Mouse (Mus musculus) stomach, embryonic 14.5 days (tissue): ENCODE data around the gene Gm13090. TPM values are rescaled to one million over a fixed set of nuclear protein-coding genes. Genes with fewer than 3 reads are reported as not detected.

ENCODE experiments used
- ATAC-seq: fragments of 200-750 bp; cut with Nextera tagmentation; 2 replicates; pipeline ENCODE4 v1.8.0; 2017; ENCODE audit warnings: low read depth, moderate TSS enrichment; ENCODE audit not compliant: insufficient number of reproducible peaks, insufficient read depth, low FRiP score
- H3K27ac ChIP-seq: fragments of 300-500 bp; sonication (generic); 2 replicates; pipeline ENCODE4 v1.5.1; 2014; ENCODE audit warnings: mild to moderate bottlenecking, low read length, moderate library complexity, mixed read lengths
- H3K27me3 ChIP-seq: fragments of 300-500 bp; sonication (generic); 2 replicates; pipeline ENCODE4 v1.6.1; 2014; ENCODE audit warnings: low read length, control low read depth, mixed read lengths; ENCODE audit not compliant: control insufficient read depth, insufficient read depth
- H3K36me3 ChIP-seq: fragments of 300-500 bp; sonication (generic); 2 replicates; pipeline ENCODE4 v1.6.1; 2014; ENCODE audit warnings: mild to moderate bottlenecking, control low read depth, low read length, moderate library complexity, mixed read lengths; ENCODE audit not compliant: control insufficient read depth, insufficient read depth
- H3K4me1 ChIP-seq: fragments of 300-500 bp; sonication (generic); 2 replicates; pipeline ENCODE4 v1.6.1; 2014; ENCODE audit warnings: low read length, control low read depth, mixed read lengths; ENCODE audit not compliant: control insufficient read depth, insufficient read depth
- H3K4me2 ChIP-seq: fragments of 300-500 bp; sonication (generic); replicated peaks from 2 replicates; pipeline ENCODE4 v1.6.1; 2014; ENCODE audit warnings: low read depth, low read length, control low read depth
- H3K4me3 ChIP-seq: fragments of 300-500 bp; sonication (generic); 2 replicates; pipeline ENCODE4 v1.5.1; 2014; ENCODE audit warnings: low read depth, low read length, control low read depth
- H3K9ac ChIP-seq: fragments of 300-500 bp; sonication (generic); replicated peaks from 2 replicates; pipeline ENCODE4 v1.6.1; 2014; ENCODE audit warnings: low read depth, mild to moderate bottlenecking, control low read depth, low read length, moderate library complexity, mixed read lengths
- H3K9me3 ChIP-seq: fragments of 300-500 bp; sonication (generic); 2 replicates; pipeline ENCODE4 v1.6.1; 2016; ENCODE audit warnings: low read depth, low read length, control low read depth; ENCODE audit not compliant: control insufficient read depth
- WGBS: fragments of 180-500 bp; shearing (Covaris S2); extraction: QIAGEN DNeasy Blood & Tissue Kit; methylation state at CpG from one replicate; pipeline ENCODE4 v1.1.7; 2014; 5-methylcytosine and 5-hydroxymethylcytosine counted together
- polyA plus RNA-seq: library from polyadenylated mRNA; unstranded; fragments of >200 nt; fragmentation: Nextera tagmentation; extraction: Ambion mirVana; gene quantifications from 2 replicates; pipeline ENCODE4 v1.2.1, GENCODE M21; 2014

Gm13090 gene
- polyA plus RNA-seq, 1 experiment from 2014 or later, result 0.35 TPM

DNA sequence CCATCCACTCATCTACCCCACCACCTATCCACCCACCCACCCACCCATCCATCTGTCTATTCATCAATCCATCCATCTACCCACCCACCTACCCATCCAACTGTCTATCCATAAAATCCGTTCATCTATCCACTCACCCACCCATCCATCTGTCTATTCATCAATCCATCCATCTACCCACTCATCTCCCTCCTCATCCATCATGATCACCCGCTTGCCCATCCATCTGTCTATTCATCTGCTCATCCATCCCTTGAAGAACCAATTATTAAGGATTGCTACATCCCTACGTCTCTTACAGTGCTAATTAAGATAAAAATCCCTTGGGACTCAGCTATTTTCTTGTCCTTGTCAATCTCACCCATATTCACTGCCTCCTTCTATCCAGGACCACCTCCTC lies 29.5 kb downstream of the Gm13090 start:
- H3K27me3 ChIP-seq, result no peaks in the 10 kb centered on the region
- 94% methylated on average over 3 of the region's 3 CpGs for WGBS
- H3K4me2 ChIP-seq, result no peak overlapping the region
- ATAC-seq, result no peak
- H3K4me1 ChIP-seq, result no peaks in the 10 kb centered on the region
- H3K9ac ChIP-seq, result no peak overlapping the region
- H3K4me3 ChIP-seq, result no peak overlapping the region
- no peaks in the 10 kb centered on the region for H3K36me3 ChIP-seq
- no peaks in the 10 kb centered on the region for H3K9me3 ChIP-seq
- H3K27ac ChIP-seq, result no peak overlapping the region

DNA sequence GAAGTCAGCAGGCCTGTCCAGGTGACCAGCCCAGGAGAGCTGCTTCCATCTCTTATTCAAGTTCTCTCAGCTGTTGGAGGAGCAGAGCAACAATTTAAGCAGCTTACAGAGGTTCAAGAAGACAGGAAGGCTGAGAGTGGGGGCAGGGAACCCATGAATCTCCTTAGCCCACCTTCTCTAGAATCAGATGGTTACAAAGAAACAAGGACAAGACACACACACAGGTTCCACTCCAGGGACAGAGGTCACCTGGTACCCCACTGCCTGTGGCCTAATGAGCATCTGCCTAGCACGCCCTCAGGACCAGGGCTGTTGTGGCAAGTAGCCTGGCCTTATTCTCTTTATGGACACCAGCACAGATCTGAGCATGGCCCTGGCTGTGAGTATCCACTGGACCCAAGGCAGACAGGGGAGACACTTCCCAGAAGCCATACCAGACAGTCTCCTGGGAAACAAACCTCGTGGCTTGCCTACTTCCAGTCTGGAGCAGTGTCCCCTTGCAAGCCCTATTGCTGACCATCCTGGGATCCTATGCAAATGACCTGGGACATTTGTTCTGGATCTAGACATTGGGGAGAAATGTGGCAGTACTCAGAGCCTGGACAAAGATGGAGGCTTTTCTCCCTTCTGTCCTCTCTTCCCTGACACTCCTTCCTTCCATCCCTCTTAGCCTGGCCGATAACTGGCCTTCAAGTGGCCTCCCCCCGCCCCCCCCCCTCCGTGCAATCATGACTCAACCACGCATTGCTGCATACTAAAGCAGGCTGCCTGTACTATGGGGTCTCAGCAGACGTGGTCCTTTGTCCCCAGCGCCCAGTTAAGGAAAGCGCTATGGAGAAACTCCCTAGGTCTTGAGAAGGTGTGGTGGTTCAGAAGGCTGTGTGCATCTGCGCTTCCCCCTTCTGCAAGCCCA lies 38.5 kb downstream of the Gm13090 start:
- no peaks in the 10 kb centered on the region for H3K27me3 ChIP-seq
- H3K9me3 ChIP-seq, result no peaks in the 10 kb centered on the region
- ATAC-seq, result peak; percentile 1; the same call in 1 of the 2 replicates
- H3K4me1 ChIP-seq, result peaks cover 10% of the 10 kb centered on the region; the same call in 1 of the 2 replicates
- H3K4me3 ChIP-seq, result peak overlapping the region; percentile 58
- peak overlapping the region; percentile 99 for H3K4me2 ChIP-seq
- H3K27ac ChIP-seq, result peak overlapping the region; percentile 81; the same call in 1 of the 2 replicates
- no peaks in the 10 kb centered on the region for H3K36me3 ChIP-seq
- WGBS, result 10% methylated on average over 10 of the region's 10 CpGs
- H3K9ac ChIP-seq, result peak overlapping the region; percentile 63; the same call in 1 of the 2 replicates

DNA sequence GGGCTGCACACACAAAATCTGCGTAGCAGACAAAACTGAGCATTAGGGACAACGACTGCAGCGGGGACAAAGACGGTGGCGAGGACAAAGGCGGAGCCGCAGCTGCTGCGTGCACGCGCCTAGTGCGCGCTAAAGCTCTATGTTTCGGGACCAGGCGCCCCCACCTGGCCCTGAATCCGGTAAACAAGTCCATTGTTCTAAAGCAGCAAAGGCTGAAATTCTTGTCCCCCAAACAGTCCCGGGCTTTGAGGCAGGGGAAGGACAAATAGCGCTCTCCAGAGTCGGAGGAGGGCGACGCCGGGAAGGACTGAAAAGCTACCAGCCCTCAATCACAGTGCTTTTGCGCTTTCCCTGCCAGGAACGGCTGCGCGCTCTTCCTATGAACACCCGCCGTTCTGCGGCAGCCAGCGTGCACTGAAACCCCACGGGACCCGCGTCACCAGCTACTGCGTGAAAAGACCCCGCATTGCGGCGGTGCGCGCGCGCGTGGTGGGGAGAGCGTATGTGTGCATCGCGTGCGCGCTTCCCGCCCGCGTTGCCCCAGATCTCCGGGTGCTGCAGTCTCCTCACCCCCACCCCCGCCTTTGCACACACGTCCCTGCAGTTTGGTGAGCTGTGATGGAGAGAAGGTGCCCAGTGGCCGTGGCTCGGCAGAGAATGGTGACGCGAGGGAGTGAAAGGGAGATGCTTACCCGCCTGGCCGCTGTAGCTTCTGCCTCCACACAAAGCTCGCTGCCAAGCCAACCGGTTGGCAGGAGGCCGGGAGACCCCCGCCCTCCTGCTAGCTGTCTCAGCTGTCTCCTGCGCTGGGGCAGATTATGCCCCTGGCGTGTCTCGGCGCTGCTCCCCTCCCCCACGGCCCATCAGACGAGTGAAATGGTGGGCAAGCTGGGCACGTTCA lies 39.5 kb downstream of the Gm13090 start:
- Histone ChIP-seq H3K27ac (peak overlapping the region; percentile 81), H3K9ac (peak overlapping the region; percentile 63), H3K36me3 (no peaks in the 10 kb centered on the region), H3K4me1 (peaks cover 10% of the 10 kb centered on the region; the same call in 1 of the 2 replicates), H3K27me3 (no peaks in the 10 kb centered on the region), H3K4me3 (peak overlapping the region; percentile 58), H3K9me3 (no peaks in the 10 kb centered on the region), H3K4me2 (peak overlapping the region; percentile 99)
- under 1% methylated on average over 66 of the region's 69 CpGs for WGBS
- peak; percentile 42; the same call in 1 of the 2 replicates for ATAC-seq

DNA sequence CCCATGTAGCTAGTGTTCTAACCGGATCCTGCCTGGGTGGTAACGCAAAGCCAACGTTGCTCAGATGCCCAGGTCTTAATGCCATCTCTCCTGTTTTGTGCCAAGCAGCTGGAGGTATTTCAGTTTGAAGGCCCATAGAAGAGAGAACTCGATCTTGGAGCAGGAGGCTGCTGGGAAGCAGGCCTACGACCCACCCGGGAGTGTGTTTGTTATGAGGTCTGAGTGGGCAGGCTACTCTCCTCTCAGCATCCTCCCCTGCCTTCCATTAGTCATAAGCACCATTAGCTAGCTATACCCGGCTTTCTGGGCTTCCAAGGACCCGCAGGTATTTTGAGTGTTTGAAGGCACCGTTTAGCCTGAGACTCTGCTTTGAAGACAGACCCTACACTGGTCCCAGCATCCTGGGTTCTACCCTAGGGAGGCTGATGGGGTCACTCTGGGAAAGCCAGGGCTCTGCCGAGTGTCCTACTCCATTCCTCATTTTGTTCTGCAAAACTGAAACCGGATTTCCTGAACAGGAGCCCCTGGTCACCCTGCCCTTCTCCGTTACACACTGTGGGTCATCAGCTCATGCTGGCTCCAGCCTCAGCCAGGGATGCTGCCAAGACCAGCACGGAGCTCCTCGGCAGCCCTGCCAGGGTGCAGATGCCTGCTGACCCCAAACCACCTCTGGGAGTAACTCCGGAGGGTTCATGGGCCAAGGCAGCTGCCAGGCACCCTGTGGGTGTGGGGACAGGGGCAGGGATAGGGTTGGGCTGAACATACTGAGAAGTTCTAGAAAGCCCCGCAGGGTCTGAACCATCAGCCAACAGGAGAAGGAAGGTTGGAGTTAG lies 40.6 kb downstream of the Gm13090 start:
- peaks cover 10% of the 10 kb centered on the region; the same call in 1 of the 2 replicates for H3K4me1 ChIP-seq
- H3K9me3 ChIP-seq, result no peaks in the 10 kb centered on the region
- WGBS, result 66% methylated on average over 16 of the region's 16 CpGs
- peak overlapping the region; percentile 99 for H3K4me2 ChIP-seq
- H3K4me3 ChIP-seq, result peak overlapping the region; percentile 58
- no peaks in the 10 kb centered on the region for H3K27me3 ChIP-seq
- no peak overlapping the region; the same call in 1 of the 2 replicates for H3K27ac ChIP-seq
- no peaks in the 10 kb centered on the region for H3K36me3 ChIP-seq
- no peak for ATAC-seq
- peak overlapping the region; percentile 63; the same call in 1 of the 2 replicates for H3K9ac ChIP-seq

DNA sequence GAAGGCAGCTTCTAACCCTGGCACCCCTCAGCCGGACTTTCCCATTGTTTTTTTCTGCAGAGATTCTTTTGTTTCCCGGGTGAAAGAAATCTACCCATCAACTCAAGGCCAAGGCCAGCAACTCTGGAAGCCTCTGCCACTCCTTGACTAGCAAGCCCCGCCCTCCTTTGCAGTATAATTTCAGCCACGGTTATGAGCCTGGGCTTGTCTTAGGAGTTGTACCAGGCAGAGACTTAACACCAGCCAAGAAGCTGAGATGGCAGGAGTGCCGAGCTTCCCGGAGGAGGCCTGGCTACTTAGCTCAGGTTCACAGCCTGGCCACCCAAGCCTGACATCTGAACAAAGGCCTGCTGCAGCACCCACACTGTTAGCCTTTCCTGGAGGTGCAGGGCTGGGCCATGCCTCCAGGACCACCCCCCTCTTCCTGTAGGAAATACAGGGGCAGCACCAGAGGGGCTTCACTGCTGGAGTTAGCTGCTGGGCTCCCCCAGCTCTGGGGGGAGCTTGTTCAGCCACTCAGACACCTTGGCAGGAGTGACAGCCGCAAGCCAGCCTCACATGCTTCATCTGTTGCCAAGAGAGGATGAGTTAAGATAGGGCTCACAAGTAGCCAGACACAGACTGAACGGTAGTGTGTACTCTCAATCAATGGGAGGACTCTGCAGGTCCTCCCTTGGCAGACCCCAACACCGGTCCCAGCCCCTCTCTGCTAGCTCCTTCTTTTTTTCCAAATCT lies 41.6 kb downstream of the Gm13090 start:
- no peak for ATAC-seq
- H3K27me3 ChIP-seq, result no peaks in the 10 kb centered on the region
- H3K4me2 ChIP-seq, result no peak overlapping the region
- H3K4me3 ChIP-seq, result no peak overlapping the region
- no peaks in the 10 kb centered on the region for H3K36me3 ChIP-seq
- no peaks in the 10 kb centered on the region for H3K9me3 ChIP-seq
- H3K9ac ChIP-seq, result no peak overlapping the region
- H3K27ac ChIP-seq, result no peak overlapping the region
- peaks cover 10% of the 10 kb centered on the region; the same call in 1 of the 2 replicates for H3K4me1 ChIP-seq
- WGBS, result 59% methylated on average over 9 of the region's 9 CpGs

DNA sequence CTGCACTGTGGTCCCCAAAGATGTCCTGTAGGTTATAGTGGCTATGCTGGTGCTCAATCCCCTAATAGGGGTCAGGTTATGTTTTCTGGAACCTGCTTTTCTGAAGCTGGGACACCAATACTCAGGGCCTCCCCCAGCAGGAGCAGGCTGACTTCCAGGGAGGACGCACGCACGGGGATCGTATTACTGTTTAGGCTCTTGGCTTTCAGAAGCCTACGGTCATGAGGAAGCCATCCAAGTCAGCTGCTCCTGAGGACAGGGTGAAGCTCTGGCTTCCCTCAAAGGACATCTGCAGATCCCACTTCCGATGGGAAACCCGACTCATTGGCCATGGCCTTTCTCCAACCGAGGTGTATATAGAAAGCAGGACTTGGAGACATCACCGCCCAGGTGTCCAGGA lies 43.1 kb downstream of the Gm13090 start:
- ATAC-seq, result no peak
- Histone ChIP-seq H3K4me3 (no peak overlapping the region), H3K36me3 (no peaks in the 10 kb centered on the region), H3K9me3 (no peaks in the 10 kb centered on the region), H3K4me1 (peaks cover 9% of the 10 kb centered on the region; the same call in 1 of the 2 replicates), H3K27ac (no peak overlapping the region), H3K4me2 (no peak overlapping the region), H3K27me3 (no peaks in the 10 kb centered on the region), H3K9ac (no peak overlapping the region)
- 54% methylated on average over 9 of the region's 9 CpGs for WGBS

DNA sequence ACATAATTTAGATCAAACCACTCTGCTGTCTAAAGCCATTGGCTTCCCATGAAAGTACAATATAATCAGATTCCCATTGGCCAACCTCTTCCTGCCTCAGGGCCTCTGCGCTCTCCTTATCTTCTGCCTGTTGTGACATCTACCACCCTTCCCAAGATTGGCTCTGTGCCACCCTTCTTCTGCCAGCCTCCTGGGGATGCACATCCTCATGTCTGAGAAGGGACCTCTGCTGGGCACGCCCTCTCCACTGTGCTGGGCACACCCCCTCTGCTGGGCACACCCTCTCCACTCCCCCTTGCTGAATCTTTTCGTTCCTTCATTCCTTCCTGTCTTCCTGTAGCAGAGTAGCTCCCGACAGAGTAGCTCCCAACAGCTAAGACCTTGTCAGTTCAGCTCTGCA lies 44.4 kb downstream of the Gm13090 start:
- no peaks in the 10 kb centered on the region for H3K9me3 ChIP-seq
- 61% methylated on average over 4 of the region's 4 CpGs for WGBS
- peaks cover 17% of the 10 kb centered on the region; the same call in 1 of the 2 replicates for H3K4me1 ChIP-seq
- ATAC-seq, result no peak
- no peaks in the 10 kb centered on the region for H3K36me3 ChIP-seq
- H3K9ac ChIP-seq, result no peak overlapping the region
- no peak overlapping the region for H3K4me3 ChIP-seq
- H3K27me3 ChIP-seq, result no peaks in the 10 kb centered on the region
- H3K27ac ChIP-seq, result no peak overlapping the region
- H3K4me2 ChIP-seq, result no peak overlapping the region
